Mouse (Mus musculus): ENCODE results near the gene Galnt6. TPM values are rescaled to one million over a fixed set of nuclear protein-coding genes. Genes with fewer than 3 reads are reported as not detected.

Gene Galnt6
- total RNA-seq, 2 experiments from 2014 or later = 0.47 to 0.69 TPM

DNA sequence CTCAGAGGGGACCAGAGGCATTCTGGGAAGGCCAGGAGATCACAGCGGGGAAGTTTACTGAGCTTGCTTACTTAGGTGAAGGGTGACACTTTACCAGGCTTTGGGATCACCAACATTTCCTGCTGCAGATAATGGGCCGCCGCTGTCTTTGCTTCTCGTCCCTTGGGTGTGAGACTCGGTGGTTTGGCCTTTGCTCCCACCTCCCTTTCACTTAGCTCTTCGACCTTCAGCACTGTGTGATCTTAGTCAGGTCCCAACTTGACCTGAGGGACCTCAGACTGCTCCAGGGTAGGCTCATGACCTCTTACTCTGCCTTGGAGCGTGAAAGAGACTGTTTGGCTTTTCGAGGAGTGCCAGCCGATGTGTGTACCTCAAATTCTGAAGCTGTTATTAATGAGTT, 1.9 kb upstream of the Galnt6 start:
- no peak for DNase-seq (ENCODE audit: extremely low spot score in 1 of 2, low spot score in 2 of 2)
- intact Hi-C loops (cut with DNase I) = no loop called here

GRCm38 (mm10) chr15:100728586-100728985, 590 bp downstream of the Galnt6 start:
- intact Hi-C loops (cut with DNase I) = no loop called here
- DNase-seq (ENCODE audit: extremely low spot score in 1 of 2, low spot score in 2 of 2) = no peak

DNA sequence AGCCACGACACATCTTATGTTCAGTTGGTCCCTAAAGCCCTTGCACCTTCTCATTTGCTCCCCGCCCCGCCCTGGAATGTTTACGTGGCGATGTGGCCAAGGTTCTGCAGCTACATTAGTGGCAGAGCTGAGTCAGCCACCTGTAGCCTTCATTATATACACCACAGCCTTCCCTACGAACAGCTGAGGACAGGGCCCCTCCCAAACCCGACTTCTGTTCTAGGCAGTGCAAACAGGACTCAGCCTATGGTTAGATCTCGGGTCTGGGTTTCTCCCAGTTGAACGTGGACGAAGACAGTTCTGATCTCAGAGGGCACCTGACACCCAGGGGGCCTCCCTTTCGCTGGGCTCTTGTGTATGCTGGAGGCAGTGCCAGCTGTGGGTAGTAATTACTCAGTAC, 1.3 kb downstream of the Galnt6 start:
- intact Hi-C loops (cut with DNase I) = no loop called here

GRCm38 (mm10) chr15:100726721-100727120, 2.5 kb downstream of the Galnt6 start:
- DNase-seq (ENCODE audit: extremely low spot score in 1 of 2, low spot score in 2 of 2) = no peak
- intact Hi-C loops (cut with DNase I) = no loop called here

More for the DNA sequence above, 1.3 kb downstream of the Galnt6 start:
- DNase-seq (ENCODE audit: extremely low spot score in 1 of 2, low spot score in 2 of 2) = no peak

DNA sequence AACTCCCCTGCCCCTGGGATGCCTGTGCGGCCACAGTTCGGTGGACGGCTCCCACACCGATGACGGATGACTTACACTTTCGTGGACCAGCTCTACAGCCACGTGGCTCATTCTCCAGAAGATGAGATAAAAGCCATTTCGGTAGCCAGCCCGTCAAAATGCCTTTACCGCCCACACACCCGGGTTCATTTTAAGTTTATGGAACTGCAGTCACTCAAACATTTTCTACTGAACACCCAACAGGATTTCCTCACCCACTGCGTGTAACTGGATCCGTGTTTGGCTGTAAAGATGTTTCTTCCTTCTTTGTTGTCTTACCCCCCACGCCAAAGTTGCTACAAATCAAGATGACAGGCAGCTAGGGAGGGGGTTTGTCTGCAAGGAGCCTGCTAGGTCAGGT, 5.7 kb downstream of the Galnt6 start:
- DNase-seq (ENCODE audit: extremely low spot score in 1 of 2, low spot score in 2 of 2) = no peak
- intact Hi-C loops (cut with DNase I) = no loop called here

- intact Hi-C loops (cut with DNase I) = no loop called here
- no peak for DNase-seq (ENCODE audit: extremely low spot score in 1 of 2, low spot score in 2 of 2)
Observed at GRCm38 (mm10) chr15:100722564-100722963, 6.6 kb downstream of the Galnt6 start.

- DNase-seq (ENCODE audit: extremely low spot score in 1 of 2, low spot score in 2 of 2) = no peak
- intact Hi-C loops (cut with DNase I) = no loop called here
Observed at GRCm38 (mm10) chr15:100722026-100722425, 7.2 kb downstream of the Galnt6 start.

DNA sequence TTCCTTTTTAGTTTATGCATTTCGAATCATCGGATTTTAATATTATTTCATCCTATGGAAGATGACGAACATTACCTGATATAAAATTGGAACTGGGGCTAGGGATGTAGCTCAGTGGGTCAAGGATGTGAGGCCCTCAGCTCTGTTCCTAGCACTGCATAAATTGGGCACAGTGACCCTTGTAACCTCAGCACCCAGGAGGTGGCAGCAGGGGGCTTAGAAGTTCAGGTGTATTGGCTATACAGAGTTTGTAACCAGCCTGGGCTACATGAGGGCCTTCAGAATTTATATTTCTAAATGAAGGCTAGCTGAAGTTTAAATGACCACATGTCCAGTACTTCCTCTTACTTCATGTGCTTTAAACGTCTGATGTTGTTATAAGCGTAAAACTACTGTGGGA, 7.7 kb downstream of the Galnt6 start:
- intact Hi-C loops (cut with DNase I) = no loop called here
- no peak for DNase-seq (ENCODE audit: extremely low spot score in 1 of 2, low spot score in 2 of 2)

DNA sequence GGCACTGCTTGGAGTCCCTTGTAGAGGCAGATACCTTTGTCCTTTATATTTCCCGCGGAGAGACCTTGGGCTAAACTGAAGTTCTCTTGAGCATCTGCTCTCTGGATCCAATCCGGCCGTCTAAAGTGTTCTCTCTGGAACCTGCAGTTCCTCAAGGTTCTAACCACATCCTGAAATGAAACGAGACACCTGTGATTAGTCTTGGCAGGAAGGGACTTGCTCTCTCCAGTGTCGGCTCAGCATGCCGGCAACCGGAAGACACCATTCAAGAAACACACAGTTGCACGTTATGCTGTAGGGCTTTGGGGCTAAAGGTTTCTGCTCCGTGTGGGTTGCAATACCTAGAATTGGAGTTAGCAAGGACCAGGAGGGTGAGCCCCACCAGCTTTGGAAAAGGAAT, 9.1 kb downstream of the Galnt6 start:
- intact Hi-C loops (cut with DNase I) = no loop called here
- no peak for DNase-seq (ENCODE audit: extremely low spot score in 1 of 2, low spot score in 2 of 2)

DNA sequence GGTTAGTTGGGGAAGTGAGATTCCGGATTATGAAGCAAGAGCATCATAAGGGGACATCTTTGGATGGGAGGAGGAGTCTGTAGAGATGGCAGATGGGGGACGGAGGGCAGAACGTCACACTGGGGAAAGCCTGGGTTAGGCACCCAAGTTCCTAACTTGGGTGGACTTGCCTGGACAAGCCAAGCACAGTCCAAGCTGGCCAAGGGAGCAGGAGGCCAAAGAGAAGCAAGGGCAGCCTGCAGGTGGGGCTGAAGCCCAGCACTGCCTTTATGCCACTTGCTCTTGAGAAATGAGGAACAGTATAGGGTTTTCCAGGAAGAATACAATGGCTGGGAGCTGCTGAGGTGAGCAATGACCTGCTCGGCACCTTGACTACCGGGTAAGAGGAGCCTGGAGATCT, 10.0 kb downstream of the Galnt6 start:
- no peak for DNase-seq (ENCODE audit: extremely low spot score in 1 of 2, low spot score in 2 of 2)
- intact Hi-C loops (cut with DNase I) = no loop called here

DNA sequence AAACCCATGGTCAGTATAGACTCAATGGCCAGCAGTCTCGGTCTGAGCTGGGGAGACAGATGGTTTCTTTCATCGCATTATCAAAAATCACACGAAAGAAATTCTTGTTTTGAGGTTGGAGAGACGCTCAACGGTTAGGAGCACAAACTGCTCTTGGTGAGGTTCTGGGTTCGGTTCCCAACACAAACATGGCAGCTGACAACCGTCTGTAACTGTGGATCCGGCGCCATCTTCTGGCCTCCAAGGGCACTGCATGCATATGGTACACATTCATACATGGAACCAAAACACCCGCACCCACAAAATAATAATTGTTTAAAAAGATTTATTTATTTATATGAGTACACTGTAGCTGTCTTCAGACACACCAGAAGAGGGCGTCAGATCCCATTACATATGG, 10.6 kb downstream of the Galnt6 start:
- intact Hi-C loops (cut with DNase I) = no loop called here

DNA sequence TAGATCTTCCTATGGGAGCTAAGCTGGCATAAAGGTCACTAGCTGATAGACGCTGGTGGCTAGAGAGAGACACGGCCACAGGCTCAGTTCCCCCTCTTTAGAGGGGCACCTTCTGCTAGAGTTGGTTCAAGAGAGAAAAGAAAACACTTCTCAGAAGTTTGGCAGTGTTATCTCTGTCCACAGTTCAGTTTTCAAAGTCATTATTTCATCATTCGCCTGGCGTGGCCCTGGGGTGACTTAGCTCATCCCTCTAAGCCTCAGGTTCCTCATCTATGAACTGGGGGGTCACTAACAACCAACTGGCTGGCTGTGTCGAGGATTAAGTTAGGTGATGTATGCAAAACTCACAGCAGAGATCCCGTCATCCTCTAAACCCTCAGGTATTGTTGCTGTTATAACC, 11.2 kb downstream of the Galnt6 start:
- DNase-seq (ENCODE audit: extremely low spot score in 1 of 2, low spot score in 2 of 2) = no peak
- intact Hi-C loops (cut with DNase I) = no loop called here

More for the DNA sequence above, 10.6 kb downstream of the Galnt6 start:
- DNase-seq (ENCODE audit: extremely low spot score in 1 of 2, low spot score in 2 of 2) = no peak

DNA sequence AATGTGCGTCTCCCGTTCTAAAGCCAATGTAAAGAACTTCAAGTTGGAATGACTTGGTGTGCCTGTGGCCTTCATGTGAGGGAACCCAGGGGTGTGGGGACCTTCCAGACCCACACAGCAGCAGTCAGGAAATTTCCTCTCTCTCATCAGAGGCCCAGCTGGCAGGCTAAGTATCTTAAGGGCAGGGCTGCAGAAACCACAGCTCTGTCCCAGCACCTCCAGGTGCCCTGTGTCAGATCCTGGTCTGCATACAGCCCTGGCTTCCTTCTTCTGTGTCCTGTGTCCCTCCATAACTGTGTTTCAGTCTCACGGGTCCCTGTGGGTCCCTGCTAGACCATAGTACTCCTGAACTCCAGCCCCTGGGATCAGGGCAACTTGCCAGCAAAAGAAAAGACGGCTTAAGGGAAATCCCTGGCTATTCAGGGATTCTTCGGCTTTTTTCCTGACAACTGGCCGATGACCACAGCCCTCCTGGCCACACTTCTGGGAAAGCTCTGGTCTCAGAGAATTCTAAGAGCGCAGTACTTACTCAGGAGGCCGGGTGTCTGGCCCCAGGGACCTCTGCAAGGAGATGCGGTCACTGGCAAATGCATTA, 13.7 kb downstream of the Galnt6 start:
- intact Hi-C loops (cut with DNase I) = no loop called here
- no peak for DNase-seq (ENCODE audit: extremely low spot score in 1 of 2, low spot score in 2 of 2)

GRCm38 (mm10) chr15:100714470-100714869, 14.7 kb downstream of the Galnt6 start:
- intact Hi-C loops (cut with DNase I) = no loop called here
- no peak for DNase-seq (ENCODE audit: extremely low spot score in 1 of 2, low spot score in 2 of 2)

- DNase-seq (ENCODE audit: extremely low spot score in 1 of 2, low spot score in 2 of 2) = no peak
- intact Hi-C loops (cut with DNase I) = no loop called here
Observed at GRCm38 (mm10) chr15:100710838-100711237, 18.3 kb downstream of the Galnt6 start.

DNA sequence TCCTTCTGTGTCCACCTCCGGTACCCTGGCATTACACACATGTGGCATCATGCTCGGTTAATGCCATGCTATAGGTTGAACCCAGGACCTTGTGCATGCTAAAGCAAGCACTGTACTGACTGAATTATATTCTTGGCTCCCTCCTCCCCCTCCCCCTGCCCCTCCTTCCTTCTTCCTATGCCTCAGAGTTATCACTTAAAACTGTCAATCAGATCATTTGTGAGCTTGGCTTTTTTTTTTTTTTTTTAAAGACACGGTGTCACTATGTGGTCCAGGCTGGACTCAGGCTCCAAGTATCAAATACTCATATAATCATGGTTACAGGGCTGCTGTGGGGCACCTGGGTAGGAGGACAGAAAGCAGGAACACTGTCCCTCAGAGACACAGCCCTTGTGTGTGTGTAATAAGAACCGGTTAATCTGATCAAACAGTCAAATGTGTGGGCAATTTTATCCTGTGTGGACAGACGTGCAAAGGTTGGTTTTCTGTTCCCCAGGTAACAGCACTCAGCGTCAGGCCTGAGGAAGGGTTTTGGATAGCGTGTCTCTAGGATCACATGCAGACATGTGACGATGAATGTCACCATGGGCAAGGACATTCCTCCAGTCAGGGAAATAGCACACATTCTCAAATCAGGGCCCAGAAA, 20.6 kb downstream of the Galnt6 start:
- no peak for DNase-seq (ENCODE audit: extremely low spot score in 1 of 2, low spot score in 2 of 2)
- intact Hi-C loops (cut with DNase I) = no loop called here

DNA sequence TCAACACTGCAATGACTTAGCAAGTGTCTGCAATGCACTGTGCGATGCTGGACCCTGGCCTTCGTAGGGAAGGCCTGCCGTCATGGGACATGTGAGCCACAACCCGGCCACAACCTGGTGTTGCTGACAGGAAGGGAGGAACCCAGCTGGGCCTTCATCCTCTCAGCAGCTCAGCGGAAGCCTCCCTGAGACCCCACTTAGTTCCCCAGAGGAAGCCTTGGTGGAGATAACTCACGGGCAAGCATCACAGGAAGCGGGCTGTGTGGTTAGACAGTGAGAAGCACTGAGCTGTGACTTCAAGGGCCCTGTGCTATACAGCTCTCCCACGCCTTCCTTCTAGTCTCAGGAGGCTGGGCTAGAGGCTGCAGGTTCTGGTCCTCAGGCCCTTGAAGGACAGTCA, 22.9 kb downstream of the Galnt6 start:
- DNase-seq (ENCODE audit: extremely low spot score in 1 of 2, low spot score in 2 of 2) = no peak
- intact Hi-C loops (cut with DNase I) = no loop called here

DNA sequence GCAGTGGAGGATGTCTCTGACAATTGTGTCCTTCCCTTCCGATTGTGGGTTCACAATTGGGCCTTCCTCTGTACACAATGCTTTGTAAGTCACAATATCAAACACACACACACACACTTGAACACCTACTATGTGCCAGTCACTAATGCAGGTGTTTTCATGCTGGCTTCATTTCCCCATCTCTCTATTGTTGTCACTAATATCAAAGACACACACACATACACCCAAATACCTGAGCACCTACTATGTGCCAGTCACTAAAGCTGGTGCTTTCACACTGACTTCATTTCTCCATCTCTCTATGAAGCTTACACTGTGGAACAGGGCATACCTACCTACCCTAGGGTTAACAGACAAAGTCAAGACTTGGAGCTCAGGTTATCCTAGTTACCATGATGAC, 23.8 kb downstream of the Galnt6 start:
- DNase-seq (ENCODE audit: extremely low spot score in 1 of 2, low spot score in 2 of 2) = no peak
- intact Hi-C loops (cut with DNase I) = no loop called here

- intact Hi-C loops (cut with DNase I) = no loop called here
Observed at GRCm38 (mm10) chr15:100703913-100704312, 25.3 kb downstream of the Galnt6 start.

GRCm38 (mm10) chr15:100701856-100702255, 27.3 kb downstream of the Galnt6 start:
- no peak for DNase-seq (ENCODE audit: extremely low spot score in 1 of 2, low spot score in 2 of 2)
- intact Hi-C loops (cut with DNase I) = no loop called here

More at GRCm38 (mm10) chr15:100703913-100704312, 25.3 kb downstream of the Galnt6 start:
- DNase-seq (ENCODE audit: extremely low spot score in 1 of 2, low spot score in 2 of 2) = no peak

DNA sequence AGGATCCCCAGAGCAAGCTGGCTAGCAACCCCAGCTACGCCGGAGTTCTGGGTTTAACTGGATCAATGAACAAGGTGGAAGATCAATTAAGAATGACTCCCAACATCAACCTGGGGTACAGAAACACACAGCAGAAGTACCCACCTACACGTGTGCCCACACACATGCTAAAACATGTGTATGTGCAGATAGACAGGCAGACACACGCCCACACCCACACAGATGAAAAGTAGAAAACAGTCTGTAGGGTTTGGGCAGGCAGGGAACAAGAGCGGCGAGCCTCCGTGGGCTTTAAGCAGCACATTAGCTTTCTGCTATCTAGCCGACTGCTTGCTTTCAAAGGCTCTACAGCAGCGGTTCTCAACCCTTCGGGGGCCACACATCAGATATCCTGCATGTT, 28.1 kb downstream of the Galnt6 start:
- no peak for DNase-seq (ENCODE audit: extremely low spot score in 1 of 2, low spot score in 2 of 2)
- intact Hi-C loops (cut with DNase I) = no loop called here

All from left cerebral cortex, postnatal 10 days (tissue).